Mouse (Mus musculus): ENCODE measurements around the gene Adcy4. TPM values are rescaled to one million over a fixed set of nuclear protein-coding genes. Genes with fewer than 3 reads are reported as not detected.

Gene Adcy4
- total RNA-seq, 2 experiments from 2014 or later: 6.7 to 9.0 TPM

DNA sequence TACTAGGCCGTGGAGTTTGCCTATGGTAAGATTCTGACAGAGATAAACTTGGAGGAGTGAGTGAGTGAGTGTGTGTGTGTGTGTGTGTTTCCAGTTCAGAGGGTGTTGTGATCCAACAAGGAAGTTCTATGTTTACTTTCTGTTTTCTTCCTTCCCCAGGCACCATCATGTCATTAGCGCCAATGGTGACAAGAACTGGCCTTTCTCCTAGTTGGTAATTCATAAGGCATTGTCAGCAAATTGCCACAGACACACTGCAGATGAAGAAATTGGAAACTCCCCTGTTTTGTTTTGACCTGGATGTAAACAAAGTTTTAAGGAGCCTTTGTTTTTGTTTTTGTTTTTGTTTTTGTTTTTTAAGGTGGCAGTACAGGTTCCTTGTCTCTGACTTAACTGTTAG, 9.6 kb upstream of the Adcy4 start:
- DNase-seq (ENCODE audit: low spot score in 2 of 2): no peak

DNA sequence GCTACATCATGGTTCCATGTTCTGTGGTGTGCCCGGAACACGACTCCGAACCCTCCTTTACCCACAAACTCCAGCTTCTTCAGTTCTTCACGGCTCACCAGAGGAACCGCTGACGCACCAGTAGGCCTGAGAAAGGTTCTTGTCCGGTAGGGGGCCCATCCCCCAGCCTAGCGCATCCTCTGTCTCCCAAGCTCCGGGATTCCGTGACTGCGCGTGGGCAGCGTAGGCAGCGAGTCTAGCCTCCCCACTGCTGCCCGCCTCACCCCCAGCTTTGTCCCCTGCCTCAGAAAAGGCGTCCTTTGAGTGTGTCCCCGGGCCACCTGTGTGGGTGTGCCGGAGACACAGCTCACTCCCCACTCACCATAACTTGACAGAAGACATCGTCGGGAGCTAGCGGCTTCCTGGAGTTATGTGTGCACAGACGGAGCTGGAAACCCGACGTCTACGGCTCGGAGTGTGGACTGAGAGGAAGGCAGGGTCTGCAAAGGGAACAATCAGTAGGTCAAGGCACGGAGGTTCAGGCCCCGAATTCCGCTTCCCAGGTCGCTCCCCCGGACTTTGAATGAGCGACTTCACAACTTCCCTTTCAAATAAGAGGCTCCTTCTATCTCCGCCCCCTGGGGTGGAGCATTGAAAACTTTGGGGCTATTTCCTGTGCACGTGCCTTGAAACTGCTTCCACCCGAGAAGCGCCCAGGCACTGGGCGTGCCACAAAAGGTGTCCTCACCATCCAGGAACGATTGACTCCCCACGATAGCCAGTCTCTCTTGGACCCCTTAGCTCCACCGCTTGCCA, 4.6 kb upstream of the Adcy4 start, which contains the start of gene Ripk3:
Ripk3 (minus strand) TSS at position 610 of the 795 bp plus-strand sequence.
- peak in 1 of 2 experiments; percentile 10 for DNase-seq (ENCODE audit: low spot score in 2 of 2)

DNA sequence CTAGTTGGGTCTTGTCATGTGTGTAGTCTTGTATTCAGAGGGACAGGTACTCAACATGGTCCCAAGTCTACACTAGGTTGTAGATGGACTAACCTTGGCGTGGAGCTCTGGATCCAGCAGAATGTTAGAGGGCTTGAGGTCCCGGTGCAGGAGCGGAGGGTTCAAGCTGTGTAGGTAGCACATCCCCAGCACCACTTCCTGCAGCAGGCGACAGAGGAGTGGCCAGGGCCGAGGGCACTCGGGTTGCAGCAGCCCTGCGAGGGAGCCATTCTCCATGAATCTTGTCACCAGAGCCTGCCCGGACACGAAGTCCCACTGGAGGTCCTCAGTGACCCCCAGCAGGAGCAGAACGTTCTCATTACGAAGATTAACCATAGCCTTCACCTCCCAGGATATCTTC, 3.8 kb upstream of the Adcy4 start:
- DNase-seq (ENCODE audit: low spot score in 2 of 2): peak in 1 of 2 experiments; percentile 7

DNA sequence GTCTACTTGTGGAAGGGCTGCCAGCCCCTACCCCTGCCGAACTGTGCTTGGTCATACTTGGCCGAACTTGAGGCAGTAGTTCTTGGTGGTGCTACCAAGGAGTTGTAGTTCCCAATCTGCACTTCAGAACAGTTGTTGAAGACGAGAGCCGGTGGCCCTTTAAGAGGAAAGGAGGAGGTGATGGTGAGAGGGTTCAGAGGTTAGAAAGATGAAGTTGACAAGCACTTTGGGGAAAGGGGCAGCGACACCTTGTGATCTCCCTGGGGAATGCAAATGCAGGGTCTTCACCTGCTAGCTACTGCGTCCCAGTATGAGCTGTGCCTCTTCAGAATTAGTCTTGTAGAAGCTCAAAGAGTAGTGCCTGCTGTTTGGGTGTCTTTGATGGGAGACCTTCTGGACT, 1.3 kb upstream of the Adcy4 start:
- peak in 1 of 2 experiments; percentile 17 for DNase-seq (ENCODE audit: low spot score in 2 of 2)

DNA sequence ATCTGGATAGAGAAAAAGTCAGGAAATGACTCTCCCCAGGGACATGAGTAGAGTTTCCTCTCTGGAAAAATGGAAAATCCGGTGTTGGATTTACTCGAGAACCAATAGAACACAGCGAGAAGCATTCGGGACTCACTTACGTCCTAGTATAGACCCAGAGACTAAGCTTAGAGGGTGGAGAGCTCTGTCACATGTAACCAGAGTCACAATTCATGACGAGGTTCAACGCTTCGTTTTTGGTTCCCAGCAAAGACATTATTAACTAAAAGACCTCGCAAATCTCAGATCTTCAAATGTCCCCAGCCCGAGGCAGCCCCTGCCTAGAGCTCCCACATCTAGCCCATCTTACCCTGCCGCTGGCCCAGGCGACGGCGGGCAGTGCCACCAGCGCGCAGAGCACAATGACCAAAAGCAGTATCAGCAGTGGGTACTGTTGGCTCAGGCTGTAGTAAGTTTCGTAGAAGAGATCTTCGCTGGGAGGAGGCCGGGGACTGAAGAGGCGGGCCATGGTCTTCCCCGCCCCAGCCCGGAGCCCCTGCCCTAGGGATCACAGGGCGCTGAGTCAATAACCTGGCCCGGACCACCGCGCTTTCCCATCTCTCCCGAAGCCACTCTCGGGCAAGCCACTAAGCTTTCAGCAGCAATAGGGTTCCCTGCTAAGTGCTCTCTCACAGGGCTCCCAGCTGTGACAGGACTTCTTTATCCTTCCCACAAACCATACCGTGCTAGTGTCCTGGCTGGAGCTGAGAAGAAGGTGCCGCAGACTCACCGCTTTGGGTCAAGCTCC, 531 bp downstream of the Adcy4 start:
- peak in 1 of 2 experiments; percentile 12 for DNase-seq (ENCODE audit: low spot score in 2 of 2)

DNA sequence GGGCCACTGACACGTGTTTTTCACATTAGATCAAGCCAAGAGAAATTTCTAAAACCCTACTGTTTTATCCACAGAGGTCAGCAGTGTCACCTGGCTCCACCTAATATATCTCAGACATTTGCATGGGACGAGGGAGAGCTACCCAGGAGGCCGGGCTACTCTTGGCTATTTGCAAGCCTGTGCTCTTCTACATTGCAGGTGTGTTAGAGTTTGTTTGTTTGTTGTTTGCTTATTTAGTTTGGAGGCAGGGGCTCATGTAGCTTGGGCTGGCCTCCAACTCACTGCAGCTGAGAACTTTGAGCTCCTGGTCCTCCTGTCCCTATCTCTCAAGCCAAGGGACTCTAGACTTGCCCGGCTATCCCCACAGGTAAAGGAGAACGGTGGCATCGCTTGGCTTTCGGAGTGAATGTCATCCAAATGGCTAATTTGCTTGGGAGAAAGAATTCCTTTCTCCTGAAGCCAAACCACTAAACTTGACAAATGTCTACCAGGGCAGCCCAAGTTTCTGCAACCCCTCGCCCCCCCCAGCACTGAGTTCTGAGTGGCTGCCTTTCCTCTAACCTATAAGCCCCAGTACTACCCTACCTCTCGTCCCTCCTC, 1.4 kb downstream of the Adcy4 start:
- peak in 1 of 2 experiments; percentile 7 for DNase-seq (ENCODE audit: low spot score in 2 of 2)

DNA sequence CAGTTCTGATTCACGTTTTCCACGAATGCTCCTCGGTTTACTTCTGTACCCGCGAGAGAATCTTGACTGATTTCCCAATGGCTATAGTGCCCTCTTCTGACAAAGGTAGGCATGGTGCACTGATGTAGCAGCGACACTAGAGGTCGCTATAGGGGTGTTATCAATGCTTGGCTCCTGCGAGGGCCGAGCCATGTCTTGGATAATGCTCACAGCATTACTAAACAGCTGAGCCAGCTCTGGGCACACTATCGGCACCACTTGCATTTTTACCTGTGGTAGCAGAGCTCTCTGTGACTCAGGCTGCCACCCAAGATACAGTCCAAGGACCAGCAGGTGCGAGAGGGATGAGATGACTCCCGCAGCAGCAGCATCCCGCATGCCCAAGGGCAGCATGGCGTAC, 2.6 kb downstream of the Adcy4 start:
- DNase-seq (ENCODE audit: low spot score in 2 of 2): peak; percentile 48 to 68

DNA sequence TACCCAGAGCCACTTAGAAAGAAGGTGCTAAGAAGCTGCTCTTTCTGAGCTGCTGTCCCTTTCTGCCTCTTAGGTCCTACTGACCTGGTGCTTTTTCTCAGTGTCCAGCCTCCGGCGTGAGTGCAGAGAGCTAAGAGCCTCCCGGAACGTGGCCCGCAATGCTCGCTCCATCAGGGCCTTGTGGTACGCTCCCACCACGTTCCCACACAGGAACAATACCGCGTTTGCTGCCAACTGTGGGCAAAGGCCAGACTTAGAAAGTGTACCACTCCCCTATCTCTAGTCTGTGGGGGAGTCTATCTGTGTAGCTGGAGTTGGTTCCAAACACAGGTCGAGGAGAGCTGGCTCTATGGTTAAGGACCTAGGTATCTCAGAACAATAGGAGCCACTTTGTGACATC, 3.2 kb downstream of the Adcy4 start:
- DNase-seq (ENCODE audit: low spot score in 2 of 2): peak; percentile 2 to 10

DNA sequence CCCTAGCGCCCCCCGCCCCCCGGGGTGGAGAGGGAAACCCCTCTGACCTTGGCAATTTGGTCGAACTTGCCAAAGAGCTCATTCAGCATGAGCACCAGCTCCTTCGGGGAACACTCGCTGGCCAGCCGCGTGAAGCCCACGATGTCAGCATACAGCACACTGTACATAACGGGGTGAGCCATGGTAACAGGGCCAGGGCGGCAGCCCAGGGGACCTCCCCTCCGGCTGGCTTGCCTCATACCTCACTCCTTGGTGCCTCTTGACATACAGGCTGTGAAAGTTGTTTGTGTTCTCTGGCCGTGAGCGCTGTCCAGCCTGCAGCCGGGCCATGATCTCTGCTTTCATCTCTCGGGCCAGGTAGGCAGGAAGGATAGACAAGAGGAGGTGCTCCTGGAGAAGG, 4.2 kb downstream of the Adcy4 start:
- DNase-seq (ENCODE audit: low spot score in 2 of 2): peak; percentile 0 to 8

DNA sequence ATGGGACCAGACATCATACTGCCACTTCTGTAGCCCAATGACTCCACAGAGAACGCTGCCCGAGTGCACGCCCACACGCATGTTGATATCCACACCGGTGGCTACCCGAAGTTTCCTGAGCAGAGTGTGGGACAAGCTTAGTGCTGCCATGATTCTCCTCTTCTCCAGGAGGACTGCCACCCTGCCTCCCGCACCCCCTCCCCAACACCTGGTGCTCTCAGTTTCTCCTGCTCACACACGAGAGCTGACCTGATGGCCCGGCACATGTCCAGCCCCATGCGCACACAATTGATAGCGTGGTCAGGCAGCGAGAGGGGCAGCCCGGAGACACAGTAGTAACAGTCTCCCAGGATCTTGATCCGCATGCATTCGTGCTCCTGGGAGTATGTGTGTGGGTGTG, 5.2 kb downstream of the Adcy4 start:
- DNase-seq (ENCODE audit: low spot score in 2 of 2): peak in 1 of 2 experiments; percentile 5

DNA sequence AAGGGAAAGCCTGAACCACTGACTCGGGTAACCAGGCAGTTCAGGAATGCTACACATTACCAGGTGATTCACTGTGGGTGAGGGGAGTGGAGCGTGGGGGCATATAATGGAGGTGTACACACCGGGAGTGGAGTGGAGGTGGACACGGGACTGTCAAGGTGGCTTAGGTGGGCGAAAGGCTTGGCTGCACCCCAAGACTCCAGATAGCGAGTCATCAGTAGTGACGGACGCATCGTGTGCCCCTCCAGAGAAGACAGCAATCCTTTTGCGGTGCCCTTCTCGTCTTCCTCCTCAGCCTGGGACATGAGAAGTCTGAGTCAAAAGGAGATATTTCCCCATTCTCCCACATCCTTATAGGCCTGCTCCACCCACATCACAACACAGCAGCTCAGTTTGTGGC, 6.1 kb downstream of the Adcy4 start:
- DNase-seq (ENCODE audit: low spot score in 2 of 2): no peak

DNA sequence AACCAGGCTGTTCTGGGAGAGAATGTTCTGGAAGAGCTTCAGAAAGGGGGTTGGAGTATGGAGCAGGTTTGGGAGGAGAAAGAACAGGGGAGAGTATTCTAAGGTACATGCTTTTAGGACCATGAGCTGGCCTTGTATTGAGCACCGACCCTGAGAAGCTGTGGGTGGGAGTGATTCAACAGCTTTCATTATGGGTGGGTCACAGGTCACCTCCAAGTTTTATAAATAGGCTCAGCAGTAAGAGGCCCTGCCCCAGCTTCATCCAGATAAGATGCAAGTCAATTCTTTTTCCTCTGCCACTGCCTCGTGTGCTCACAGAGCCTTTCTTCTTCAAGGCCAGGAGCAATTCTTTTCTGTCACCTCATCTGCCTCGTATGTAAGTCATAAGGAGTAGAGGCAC, 6.7 kb downstream of the Adcy4 start:
- DNase-seq (ENCODE audit: low spot score in 2 of 2): no peak

DNA sequence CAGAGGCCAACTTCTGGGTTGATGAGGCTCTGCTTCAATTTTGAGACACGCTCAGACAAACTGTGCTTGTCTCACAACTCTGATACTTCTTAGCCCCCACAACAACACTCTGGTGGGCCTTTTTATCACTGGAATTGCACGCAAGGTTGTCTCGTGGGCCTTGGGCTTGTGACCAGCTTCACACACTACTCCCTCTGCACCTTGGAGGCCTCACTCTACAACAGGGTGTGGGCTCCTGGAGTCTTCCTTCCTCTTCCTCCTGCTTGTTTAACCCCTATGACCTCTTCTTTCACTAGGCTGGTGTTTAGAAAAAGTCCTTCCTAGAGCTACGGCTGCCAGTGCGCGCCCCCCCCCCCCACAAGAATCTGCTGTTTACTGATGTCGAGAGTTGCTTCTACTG, 7.2 kb downstream of the Adcy4 start:
- no peak for DNase-seq (ENCODE audit: low spot score in 2 of 2)

DNA sequence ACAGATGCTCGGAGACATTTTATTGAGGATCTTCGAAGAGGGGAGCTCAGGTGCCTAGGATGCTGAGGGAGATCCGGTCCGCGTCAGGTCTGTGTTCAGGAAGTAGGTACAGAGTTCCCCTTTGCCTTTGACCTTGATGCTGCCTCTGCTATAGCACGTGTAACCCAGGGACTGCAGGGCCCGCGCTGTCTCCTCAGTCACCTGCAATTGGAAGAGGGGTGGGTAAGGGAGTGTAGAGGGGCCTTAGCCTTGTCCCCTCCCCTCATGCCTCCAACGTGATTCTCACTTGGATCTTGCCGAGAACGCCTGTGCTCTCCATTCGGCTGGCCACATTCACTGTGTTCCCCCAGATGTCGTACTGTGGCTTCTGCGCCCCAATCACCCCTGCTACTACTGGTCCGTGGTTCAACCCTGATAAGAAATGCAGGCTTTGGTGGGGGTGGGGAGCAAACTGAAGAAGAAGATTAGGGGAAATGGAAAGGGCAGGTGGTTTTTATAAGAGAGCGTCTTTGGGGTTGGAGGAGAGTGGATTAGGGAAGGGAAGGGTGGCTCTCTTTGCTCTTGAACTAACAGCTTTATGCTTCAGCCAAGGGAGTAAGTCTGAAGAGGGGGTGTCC, 14.7 kb downstream of the Adcy4 start:
- no peak for DNase-seq (ENCODE audit: low spot score in 2 of 2)

DNA sequence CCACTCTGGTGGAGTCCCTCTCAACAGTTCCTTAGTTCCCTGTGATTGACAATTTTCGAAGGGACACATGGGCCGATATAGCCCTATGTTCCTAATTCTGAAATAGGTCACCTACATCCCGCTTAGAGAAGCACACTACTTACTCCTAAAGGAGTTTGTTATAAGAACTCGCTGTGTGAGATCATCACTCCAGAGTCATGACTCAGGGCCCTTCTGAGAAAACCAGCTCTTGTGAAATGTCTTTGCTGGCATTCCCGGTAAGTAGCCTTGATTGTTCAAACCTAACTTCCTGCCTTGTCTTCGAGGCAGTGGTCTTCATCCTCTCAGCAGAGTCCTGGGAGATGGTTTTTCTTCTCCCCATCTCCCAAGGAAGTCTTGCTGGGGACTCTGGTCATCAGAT, 15.3 kb downstream of the Adcy4 start:
- no peak for DNase-seq (ENCODE audit: low spot score in 2 of 2)

DNA sequence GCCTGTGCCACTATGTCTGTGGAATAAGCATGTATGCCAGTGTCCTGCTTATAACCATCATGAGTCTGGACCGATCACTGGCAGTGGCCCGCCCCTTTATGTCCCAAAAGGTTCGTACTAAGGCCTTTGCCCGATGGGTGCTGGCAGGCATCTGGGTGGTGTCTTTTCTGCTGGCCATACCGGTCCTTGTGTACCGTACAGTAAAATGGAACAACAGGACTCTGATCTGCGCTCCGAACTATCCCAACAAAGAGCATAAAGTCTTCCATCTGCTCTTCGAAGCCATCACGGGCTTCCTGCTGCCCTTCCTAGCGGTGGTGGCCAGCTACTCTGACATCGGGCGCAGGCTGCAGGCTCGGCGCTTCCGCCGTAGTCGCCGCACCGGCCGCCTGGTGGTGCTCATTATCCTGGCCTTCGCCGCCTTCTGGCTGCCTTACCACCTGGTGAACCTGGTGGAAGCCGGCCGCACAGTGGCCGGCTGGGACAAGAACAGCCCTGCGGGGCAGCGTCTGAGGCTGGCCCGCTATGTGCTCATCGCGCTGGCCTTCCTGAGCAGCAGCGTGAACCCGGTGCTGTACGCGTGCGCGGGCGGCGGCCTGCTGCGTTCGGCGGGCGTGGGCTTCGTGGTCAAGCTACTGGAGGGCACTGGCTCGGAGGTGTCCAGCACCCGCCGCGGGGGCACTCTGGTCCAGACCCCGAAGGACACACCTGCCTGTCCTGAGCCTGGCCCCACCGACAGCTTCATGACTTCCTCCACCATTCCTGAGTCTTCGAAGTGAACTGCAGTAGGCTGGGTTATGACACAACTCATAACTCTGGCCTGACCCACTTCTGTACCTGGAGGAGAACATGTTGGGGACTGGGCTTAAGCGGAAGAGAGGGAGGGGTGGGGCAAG, 16.1 kb downstream of the Adcy4 start:
- peak; percentile 52 to 54 for DNase-seq (ENCODE audit: low spot score in 2 of 2)

DNA sequence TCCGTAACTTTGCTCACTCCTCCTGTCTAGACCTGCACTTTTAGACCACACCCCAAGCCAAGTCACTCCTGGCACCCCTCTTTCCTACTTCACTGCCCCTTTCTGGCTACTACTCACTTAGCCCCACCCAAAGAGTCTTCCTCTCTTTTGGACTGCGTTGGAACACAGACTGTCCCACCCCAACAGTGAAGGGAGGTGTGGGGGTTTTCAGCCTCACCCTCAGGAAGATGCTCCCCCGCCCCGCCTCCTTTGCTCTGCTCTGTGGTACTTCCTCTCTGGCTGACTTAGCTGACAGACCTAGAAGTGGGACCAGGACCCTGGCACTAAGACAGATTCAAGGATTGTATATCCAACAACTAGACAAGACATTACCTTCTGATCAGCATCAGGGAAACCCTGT, 18.2 kb downstream of the Adcy4 start, which contains the start of gene Ltb4r1:
Ltb4r1 (plus strand) TSS at position 267 of the 400 bp plus-strand sequence.
- DNase-seq (ENCODE audit: low spot score in 2 of 2): no peak

DNA sequence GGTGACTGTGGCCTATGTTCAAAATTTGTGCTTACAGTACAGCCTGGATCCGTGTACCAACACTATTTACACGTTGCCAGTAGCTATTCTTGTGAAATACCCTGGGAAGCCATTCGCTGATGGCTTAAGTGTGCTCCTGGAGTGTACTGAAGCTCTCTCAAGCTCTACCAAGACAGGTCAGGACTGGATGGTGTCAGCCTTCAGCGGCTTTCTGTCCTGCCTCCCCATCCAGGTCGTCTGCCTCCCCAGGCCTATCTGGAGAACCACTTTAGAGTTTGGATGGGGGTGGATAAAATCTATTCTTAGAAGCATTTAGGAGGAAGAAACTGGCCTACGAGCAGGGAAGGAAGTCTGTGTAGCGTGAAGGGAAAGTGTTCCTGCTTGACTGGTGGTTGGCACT, 20.7 kb downstream of the Adcy4 start:
- no peak for DNase-seq (ENCODE audit: low spot score in 2 of 2)

DNA sequence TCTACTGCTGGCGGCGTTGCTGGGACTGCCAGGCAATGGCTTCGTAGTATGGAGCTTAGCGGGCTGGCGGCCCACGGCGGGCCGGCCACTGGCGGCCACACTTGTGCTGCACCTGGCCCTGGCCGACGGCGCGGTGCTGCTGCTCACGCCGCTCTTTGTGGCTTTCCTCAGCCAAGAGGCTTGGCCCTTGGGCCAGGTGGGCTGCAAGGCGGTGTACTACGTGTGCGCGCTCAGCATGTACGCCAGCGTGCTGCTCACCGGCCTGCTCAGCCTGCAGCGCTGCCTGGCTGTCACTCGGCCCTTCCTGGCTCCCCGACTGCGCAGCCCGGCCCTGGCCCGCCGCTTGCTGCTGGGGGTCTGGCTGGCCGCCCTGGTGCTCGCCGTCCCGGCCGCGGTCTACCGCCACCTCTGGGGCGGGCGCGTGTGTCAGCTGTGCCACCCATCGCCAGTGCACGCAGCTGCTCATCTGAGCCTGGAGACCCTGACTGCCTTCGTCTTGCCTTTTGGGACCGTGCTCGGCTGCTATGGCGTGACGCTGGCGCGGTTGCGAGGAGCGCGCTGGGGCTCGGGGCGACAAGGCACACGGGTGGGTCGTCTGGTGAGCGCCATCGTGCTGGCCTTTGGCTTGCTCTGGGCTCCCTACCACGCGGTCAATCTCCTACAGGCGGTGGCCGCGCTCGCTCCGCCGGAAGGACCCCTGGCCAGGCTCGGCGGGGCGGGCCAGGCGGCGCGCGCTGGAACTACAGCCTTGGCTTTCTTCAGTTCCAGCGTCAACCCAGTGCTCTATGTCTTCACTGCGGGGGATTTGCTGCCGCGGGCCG, 21.7 kb downstream of the Adcy4 start:
- DNase-seq (ENCODE audit: low spot score in 2 of 2): peak; percentile 65 to 70

DNA sequence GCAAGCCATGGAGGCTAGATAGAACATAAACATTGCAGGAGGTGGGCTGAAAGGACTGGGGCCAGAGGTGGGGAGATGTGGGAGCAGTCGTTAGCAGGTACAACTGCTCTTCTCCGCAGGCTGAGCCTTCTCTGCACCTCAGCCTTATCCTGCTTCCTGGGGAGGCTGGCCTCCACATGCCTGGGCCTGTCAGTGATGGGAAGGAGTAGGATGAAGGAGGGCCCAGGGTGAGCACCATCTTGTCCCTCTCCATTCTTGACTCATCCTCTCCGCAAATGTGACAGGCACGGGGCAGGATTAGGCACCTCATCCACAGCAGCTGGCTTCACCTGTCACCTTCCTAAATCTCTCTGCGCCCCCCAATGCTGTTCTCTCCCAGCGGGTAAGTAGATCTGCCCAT, 22.7 kb downstream of the Adcy4 start, which contains the start of gene Ltb4r2:
Ltb4r2 (plus strand) TSS at position 266 of the 400 bp plus-strand sequence.
- no peak for DNase-seq (ENCODE audit: low spot score in 2 of 2)

Measured in layer of hippocampus, postnatal 10 days (tissue).